Mouse (Mus musculus) neural tube, embryonic 12.5 days (tissue): ENCODE measurements at regions not wholly inside any gene's neighbourhood (a gene's known extent, or its start where the extent isn't known, plus 50 kb on each side); places are given as distances from the start of the nearest gene placed in this dataset.

ENCODE experiments used
- ATAC-seq: fragments of 200-750 bp; cut with Nextera tagmentation; 2 replicates; pipeline ENCODE4 v1.8.0; 2017; ENCODE audit warnings: low read depth, mild to moderate bottlenecking, moderate TSS enrichment, moderate library complexity; ENCODE audit not compliant: low FRiP score
- H3K27ac ChIP-seq: fragments of 300-500 bp; sonication (generic); 2 replicates; pipeline ENCODE4 v1.5.1; 2016
- H3K27me3 ChIP-seq: fragments of 300-500 bp; sonication (generic); replicated peaks from 2 replicates; pipeline ENCODE4 v1.6.1; 2016; ENCODE audit warnings: mild to moderate bottlenecking
- H3K36me3 ChIP-seq: fragments of 300-500 bp; sonication (generic); 2 replicates; pipeline ENCODE4 v1.6.1; 2016; ENCODE audit warnings: mild to moderate bottlenecking
- H3K4me1 ChIP-seq: fragments of 300-500 bp; sonication (generic); 2 replicates; pipeline ENCODE4 v1.6.1; 2016
- H3K4me2 ChIP-seq: fragments of 300-500 bp; sonication (generic); replicated peaks from 2 replicates; pipeline ENCODE4 v1.6.1; 2016; ENCODE audit warnings: mild to moderate bottlenecking
- H3K4me3 ChIP-seq: fragments of 300-500 bp; sonication (generic); 2 replicates; pipeline ENCODE4 v1.5.1; 2016
- H3K9ac ChIP-seq: fragments of 300-500 bp; sonication (generic); 2 replicates; pipeline ENCODE4 v1.6.1; 2016; ENCODE audit warnings: mild to moderate bottlenecking
- H3K9me3 ChIP-seq: fragments of 300-500 bp; sonication (generic); 2 replicates; pipeline ENCODE4 v1.6.1; 2016; ENCODE audit warnings: mild to moderate bottlenecking
- WGBS: fragments of 180-500 bp; shearing (Covaris S2); methylation state at CpG from one replicate; pipeline ENCODE4 v1.1.7; 2016; 5-methylcytosine and 5-hydroxymethylcytosine counted together

- Histone ChIP-seq H3K9me3 (peaks cover 4% of the 10 kb centered on the region), H3K27ac (no peak overlapping the region), H3K4me1 (peaks cover 33% of the 10 kb centered on the region), H3K4me2 (peak overlapping the region; percentile 30), H3K27me3 (peaks cover 48% of the 10 kb centered on the region), H3K9ac (no peak overlapping the region), H3K4me3 (no peak overlapping the region), H3K36me3 (no peaks in the 10 kb centered on the region)
- whole genome bisulfite sequencing = 12% methylated on average over 14 of the region's 14 CpGs
- ATAC-seq = peak; percentile 26
These were observed 115.1 kb upstream of the Foxn2 start for GRCm38 (mm10) chr17:88325326-88325909.

GRCm38 (mm10) chr17:88325910-88326739 lies 114.4 kb upstream of the Foxn2 start:
- WGBS = 8% methylated on average over 12 of the region's 12 CpGs
- H3K4me3 ChIP-seq = no peak overlapping the region
- peaks cover 51% of the 10 kb centered on the region for H3K27me3 ChIP-seq
- peak; percentile 85 for ATAC-seq
- no peaks in the 10 kb centered on the region for H3K36me3 ChIP-seq
- no peak overlapping the region for H3K9ac ChIP-seq
- H3K9me3 ChIP-seq = peaks cover 10% of the 10 kb centered on the region
- H3K4me1 ChIP-seq = peaks cover 33% of the 10 kb centered on the region
- H3K27ac ChIP-seq = 0 out of 2 replicates have a peak overlapping the region, but pooled peaks have one; percentile 1
- H3K4me2 ChIP-seq = peak overlapping the region; percentile 30

- no peak for ATAC-seq
- no peak overlapping the region for H3K9ac ChIP-seq
- WGBS = 63% methylated on average over 4 of the region's 4 CpGs
- H3K27ac ChIP-seq = no peak overlapping the region
- no peak overlapping the region for H3K4me2 ChIP-seq
- H3K36me3 ChIP-seq = no peaks in the 10 kb centered on the region
- H3K9me3 ChIP-seq = peaks cover 11% of the 10 kb centered on the region
- H3K4me1 ChIP-seq = peaks cover 33% of the 10 kb centered on the region
- H3K27me3 ChIP-seq = peaks cover 50% of the 10 kb centered on the region
- no peak overlapping the region for H3K4me3 ChIP-seq
These were observed 113.8 kb upstream of the Foxn2 start for GRCm38 (mm10) chr17:88326740-88327123.

GRCm38 (mm10) chr17:88327791-88328190 lies 112.7 kb upstream of the Foxn2 start:
- Histone ChIP-seq H3K9me3 (peaks cover 11% of the 10 kb centered on the region), H3K4me1 (peaks cover 33% of the 10 kb centered on the region), H3K27ac (no peak overlapping the region), H3K27me3 (peaks cover 40% of the 10 kb centered on the region), H3K36me3 (no peaks in the 10 kb centered on the region), H3K4me3 (no peak overlapping the region), H3K4me2 (0 out of 2 replicates have a peak overlapping the region, but pooled peaks have one; percentile 12), H3K9ac (no peak overlapping the region)
- ATAC-seq = no peak
- WGBS = 16% methylated on average over 8 of the region's 8 CpGs

GRCm38 (mm10) chr17:88328807-88329206 lies 111.7 kb upstream of the Foxn2 start:
- Histone ChIP-seq H3K27me3 (peaks cover 31% of the 10 kb centered on the region; the same call in 1 of the 2 replicates), H3K27ac (no peak overlapping the region), H3K36me3 (no peaks in the 10 kb centered on the region), H3K4me3 (no peak overlapping the region), H3K4me1 (peaks cover 33% of the 10 kb centered on the region), H3K9ac (no peak overlapping the region), H3K9me3 (peaks cover 11% of the 10 kb centered on the region), H3K4me2 (no peak overlapping the region)
- no peak for ATAC-seq
- WGBS = 9% methylated on average over 8 of the region's 8 CpGs

GRCm38 (mm10) chr17:88329715-88330114 lies 110.8 kb upstream of the Foxn2 start:
- H3K36me3 ChIP-seq = no peaks in the 10 kb centered on the region
- 75% methylated on average over 9 of the region's 9 CpGs for WGBS
- peaks cover 11% of the 10 kb centered on the region for H3K9me3 ChIP-seq
- ATAC-seq = no peak
- peaks cover 23% of the 10 kb centered on the region; the same call in 1 of the 2 replicates for H3K27me3 ChIP-seq
- peaks cover 33% of the 10 kb centered on the region for H3K4me1 ChIP-seq
- no peak overlapping the region for H3K27ac ChIP-seq
- no peak overlapping the region for H3K4me2 ChIP-seq
- H3K9ac ChIP-seq = no peak overlapping the region
- no peak overlapping the region for H3K4me3 ChIP-seq

GRCm38 (mm10) chr17:88330129-88330528 lies 110.4 kb upstream of the Foxn2 start:
- H3K27me3 ChIP-seq = peaks cover 20% of the 10 kb centered on the region; the same call in 1 of the 2 replicates
- no peak overlapping the region for H3K27ac ChIP-seq
- ATAC-seq = no peak
- no peak overlapping the region for H3K4me3 ChIP-seq
- H3K4me1 ChIP-seq = peaks cover 30% of the 10 kb centered on the region
- WGBS = 90% methylated on average over 2 of the region's 2 CpGs
- H3K9ac ChIP-seq = no peak overlapping the region
- no peak overlapping the region for H3K4me2 ChIP-seq
- H3K9me3 ChIP-seq = peaks cover 11% of the 10 kb centered on the region
- H3K36me3 ChIP-seq = no peaks in the 10 kb centered on the region

GRCm38 (mm10) chr17:88333816-88334215 lies 106.7 kb upstream of the Foxn2 start:
- no peak for ATAC-seq
- Histone ChIP-seq H3K4me2 (no peak overlapping the region), H3K9me3 (peaks cover 11% of the 10 kb centered on the region), H3K4me1 (0 out of 2 replicates have a peak, but pooled peaks cover 2% of the 10 kb centered on the region), H3K27me3 (peaks cover 10% of the 10 kb centered on the region), H3K9ac (no peak overlapping the region), H3K36me3 (no peaks in the 10 kb centered on the region), H3K4me3 (no peak overlapping the region), H3K27ac (no peak overlapping the region)
- 40% methylated on average over 4 of the region's 4 CpGs for WGBS

GRCm38 (mm10) chr17:88335271-88335670 lies 105.2 kb upstream of the Foxn2 start:
- no peak for ATAC-seq
- no peaks in the 10 kb centered on the region for H3K4me1 ChIP-seq
- 86% methylated on average over 5 of the region's 5 CpGs for WGBS

GRCm38 (mm10) chr17:88336140-88336769 lies 104.3 kb upstream of the Foxn2 start:
- Histone ChIP-seq H3K27me3 (peaks cover 2% of the 10 kb centered on the region), H3K4me2 (no peak overlapping the region), H3K9ac (no peak overlapping the region), H3K4me3 (no peak overlapping the region), H3K9me3 (0 out of 2 replicates have a peak, but pooled peaks cover under 1% of the 10 kb centered on the region), H3K4me1 (no peaks in the 10 kb centered on the region), H3K27ac (no peak overlapping the region), H3K36me3 (no peaks in the 10 kb centered on the region)
- ATAC-seq = no peak
- 71% methylated on average over 3 of the region's 3 CpGs for WGBS

More at GRCm38 (mm10) chr17:88335271-88335670, 105.2 kb upstream of the Foxn2 start:
- H3K36me3 ChIP-seq = no peaks in the 10 kb centered on the region
- peaks cover 8% of the 10 kb centered on the region for H3K27me3 ChIP-seq
- H3K27ac ChIP-seq = no peak overlapping the region
- no peak overlapping the region for H3K4me3 ChIP-seq
- no peak overlapping the region for H3K9ac ChIP-seq
- H3K4me2 ChIP-seq = no peak overlapping the region
- H3K9me3 ChIP-seq = peaks cover 9% of the 10 kb centered on the region

GRCm38 (mm10) chr17:88337649-88338404 lies 102.7 kb upstream of the Foxn2 start:
- Histone ChIP-seq H3K4me3 (no peak overlapping the region), H3K27me3 (no peaks in the 10 kb centered on the region; the same call in none of the 2 replicates), H3K36me3 (no peaks in the 10 kb centered on the region), H3K4me1 (no peaks in the 10 kb centered on the region), H3K27ac (no peak overlapping the region), H3K4me2 (no peak overlapping the region), H3K9me3 (no peaks in the 10 kb centered on the region), H3K9ac (no peak overlapping the region)
- ATAC-seq = no peak
- WGBS = 87% methylated on average over 8 of the region's 8 CpGs
